Mouse (Mus musculus) lung, postnatal 0 days (tissue): Measurements from ENCODE around the gene Mlh3.
A peak's percentile ranks its signal among the peaks of the same experiment; 100 is the strongest.

ENCODE experiments used
- CTCF ChIP-seq: IDR thresholded peaks from 2 replicates; pipeline ENCODE4 v1.5.1; 2016; ENCODE audit warnings: antibody characterized with exemption, mild to moderate bottlenecking
- EP300 ChIP-seq: IDR thresholded peaks from 2 replicates; pipeline ENCODE4 v1.6.1; 2016; ENCODE audit warnings: antibody characterized with exemption, mild to moderate bottlenecking, control low read depth

DNA sequence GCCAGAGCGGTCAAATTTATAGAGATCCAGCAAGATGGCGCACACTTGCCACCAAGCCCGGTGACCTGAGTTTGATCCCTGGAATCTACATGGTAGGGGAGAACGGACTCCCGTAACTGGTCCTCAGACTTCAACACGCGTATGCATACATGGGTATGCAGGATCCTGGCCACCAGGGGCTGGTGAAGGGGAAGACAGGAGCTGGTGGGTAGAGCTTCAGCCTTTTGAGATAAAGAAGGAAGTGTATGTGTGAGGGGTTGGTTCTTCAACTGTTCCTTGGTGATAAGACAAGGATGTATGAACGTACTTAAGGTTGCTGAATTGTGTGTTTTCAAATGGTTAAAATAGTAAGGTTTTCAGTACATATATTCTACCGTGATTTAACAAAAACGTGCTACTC is 8.5 kb upstream of the Mlh3 start:
- TF ChIP-seq EP300 (no peak), CTCF (peak; percentile 20; the same call in 1 of the 2 replicates)
